Mouse (Mus musculus) embryonic facial prominence, embryonic 14.5 days (tissue): ENCODE data around the gene Pdlim7. TPM values are rescaled to one million over a fixed set of nuclear protein-coding genes. Genes with fewer than 3 reads are reported as not detected.

Experiments
- ATAC-seq: fragments of 200-750 bp; cut with Nextera tagmentation; 2 replicates; pipeline ENCODE4 v1.8.0; 2017; ENCODE audit warnings: low read depth, moderate number of reproducible peaks, moderate TSS enrichment
- DNase-seq: peaks from one replicate; pipeline ENCODE4 v3.0.0-alpha.2; 2015; ENCODE audit warnings: low spot score
- H3K27ac ChIP-seq: fragments of 300-500 bp; sonication (generic); replicated peaks from 2 replicates; pipeline ENCODE4 v1.5.1; 2014; ENCODE audit warnings: low read depth, mild to moderate bottlenecking, low read length, moderate library complexity
- H3K27me3 ChIP-seq: fragments of 300-500 bp; sonication (generic); replicated peaks from 2 replicates; pipeline ENCODE4 v1.6.1; 2014; ENCODE audit warnings: low read length; ENCODE audit not compliant: control insufficient read depth, insufficient read depth
- H3K36me3 ChIP-seq: fragments of 300-500 bp; sonication (generic); 2 replicates; pipeline ENCODE4 v1.6.1; 2014; ENCODE audit warnings: low read length, mixed read lengths; ENCODE audit not compliant: control insufficient read depth, insufficient read depth
- H3K4me1 ChIP-seq: fragments of 300-500 bp; sonication (generic); 2 replicates; pipeline ENCODE4 v1.6.1; 2014; ENCODE audit warnings: antibody characterized with exemption, low read length; ENCODE audit not compliant: control insufficient read depth, insufficient read depth
- H3K4me2 ChIP-seq: fragments of 300-500 bp; sonication (generic); 2 replicates; pipeline ENCODE4 v1.6.1; 2014; ENCODE audit warnings: low read depth, mild to moderate bottlenecking, low read length, moderate library complexity, mixed read lengths
- H3K4me3 ChIP-seq: fragments of 300-500 bp; sonication (generic); 2 replicates; pipeline ENCODE4 v1.5.1; 2014; ENCODE audit warnings: low read depth, mild to moderate bottlenecking, low read length
- H3K9ac ChIP-seq: fragments of 300-500 bp; sonication (generic); 2 replicates; pipeline ENCODE4 v1.6.1; 2014; ENCODE audit warnings: low read depth, mild to moderate bottlenecking, low read length, moderate library complexity, mixed read lengths
- H3K9me3 ChIP-seq: fragments of 300-500 bp; sonication (generic); 2 replicates; pipeline ENCODE4 v1.6.1; 2016; ENCODE audit warnings: low read length; ENCODE audit not compliant: control insufficient read depth
- WGBS: fragments of 180-500 bp; shearing (Covaris S2); extraction: QIAGEN DNeasy Blood & Tissue Kit; methylation state at CpG from one replicate; pipeline ENCODE4 v1.1.7; 2014; 5-methylcytosine and 5-hydroxymethylcytosine counted together
- polyA plus RNA-seq: library from polyadenylated mRNA; unstranded; fragments of >200 nt; fragmentation: Nextera tagmentation; extraction: Ambion mirVana; gene quantifications from 2 replicates; pipeline ENCODE4 v1.2.1, GENCODE M21; 2014

Gene Pdlim7
- polyA plus RNA-seq, 1 experiment from 2014 or later, result 204 TPM

GRCm38 (mm10) chr13:55500575-55500974, 12.9 kb downstream of the Pdlim7 start:
- ATAC-seq, result no peak
- Histone ChIP-seq H3K4me1 (no peaks in the 10 kb centered on the region), H3K27ac (no peak overlapping the region), H3K9ac (no peak overlapping the region), H3K27me3 (no peaks in the 10 kb centered on the region), H3K4me3 (no peak overlapping the region), H3K4me2 (no peak overlapping the region), H3K36me3 (peaks cover 72% of the 10 kb centered on the region), H3K9me3 (no peaks in the 10 kb centered on the region)
- 84% methylated on average over 10 of the region's 10 CpGs for WGBS
- DNase-seq, result no peak

- no peak for ATAC-seq
- DNase-seq, result no peak
- WGBS, result 57% methylated on average over 9 of the region's 11 CpGs
- H3K27ac ChIP-seq, result no peak overlapping the region
- H3K9me3 ChIP-seq, result no peaks in the 10 kb centered on the region
- no peak overlapping the region for H3K4me2 ChIP-seq
- H3K4me1 ChIP-seq, result no peaks in the 10 kb centered on the region
- no peak overlapping the region for H3K4me3 ChIP-seq
- H3K9ac ChIP-seq, result no peak overlapping the region
- H3K27me3 ChIP-seq, result no peaks in the 10 kb centered on the region
- peaks cover 56% of the 10 kb centered on the region for H3K36me3 ChIP-seq
Observed at GRCm38 (mm10) chr13:55498906-55499305, 14.6 kb downstream of the Pdlim7 start.

GRCm38 (mm10) chr13:55496661-55497060, 16.8 kb downstream of the Pdlim7 start:
- 85% methylated on average over 6 of the region's 6 CpGs for WGBS
- Histone ChIP-seq H3K4me2 (no peak overlapping the region), H3K4me1 (no peaks in the 10 kb centered on the region), H3K9me3 (no peaks in the 10 kb centered on the region), H3K27ac (no peak overlapping the region), H3K36me3 (peaks cover 36% of the 10 kb centered on the region), H3K9ac (0 out of 2 replicates have a peak overlapping the region, but pooled peaks have one; percentile 14), H3K4me3 (no peak overlapping the region), H3K27me3 (no peaks in the 10 kb centered on the region)
- DNase-seq (no peak), ATAC-seq (no peak)

- 26% methylated on average over 4 of the region's 4 CpGs for WGBS
- H3K9me3 ChIP-seq, result no peaks in the 10 kb centered on the region
- DNase-seq (no peak), ATAC-seq (no peak)
- no peak overlapping the region for H3K4me2 ChIP-seq
- H3K27me3 ChIP-seq, result no peaks in the 10 kb centered on the region
- no peaks in the 10 kb centered on the region for H3K4me1 ChIP-seq
- peaks cover 28% of the 10 kb centered on the region for H3K36me3 ChIP-seq
- H3K9ac ChIP-seq, result no peak overlapping the region
- H3K4me3 ChIP-seq, result no peak overlapping the region
- H3K27ac ChIP-seq, result no peak overlapping the region
Observed at GRCm38 (mm10) chr13:55495702-55496101, 17.8 kb downstream of the Pdlim7 start.

- Histone ChIP-seq H3K27me3 (no peaks in the 10 kb centered on the region), H3K9me3 (no peaks in the 10 kb centered on the region), H3K36me3 (peaks cover 21% of the 10 kb centered on the region), H3K9ac (no peak overlapping the region), H3K4me3 (no peak overlapping the region), H3K4me2 (no peak overlapping the region), H3K27ac (no peak overlapping the region), H3K4me1 (no peaks in the 10 kb centered on the region)
- ATAC-seq, result peak; percentile 69
- peak; percentile 73 for DNase-seq
- WGBS, result 18% methylated on average over 16 of the region's 18 CpGs
Observed at GRCm38 (mm10) chr13:55494883-55495621, 18.4 kb downstream of the Pdlim7 start.

- Histone ChIP-seq H3K4me1 (no peaks in the 10 kb centered on the region), H3K4me3 (no peak overlapping the region), H3K9ac (no peak overlapping the region), H3K36me3 (peaks cover 17% of the 10 kb centered on the region), H3K9me3 (no peaks in the 10 kb centered on the region), H3K27me3 (no peaks in the 10 kb centered on the region), H3K4me2 (no peak overlapping the region), H3K27ac (no peak overlapping the region)
- WGBS, result 32% methylated on average over 2 of the region's 2 CpGs
- ATAC-seq (no peak), DNase-seq (no peak)
Observed at GRCm38 (mm10) chr13:55494257-55494656, 19.2 kb downstream of the Pdlim7 start.

GRCm38 (mm10) chr13:55487578-55488498, 25.6 kb downstream of the Pdlim7 start, which contains the start of gene Dbn1:
Gene Dbn1, minus strand, starts transcription at chr13:55488111.
- peak within 1 kb of the TSS; percentile 99 for H3K9ac ChIP-seq
- peak within 1 kb of the TSS; percentile 92 for H3K4me3 ChIP-seq
- peak; percentile 90 for ATAC-seq
- peak within 1 kb of the TSS; percentile 90 for H3K27ac ChIP-seq
- peak within 1 kb of the TSS; percentile 60 for H3K4me2 ChIP-seq
- 0% methylated on average over 9 of the region's 83 CpGs for WGBS
- H3K4me1 ChIP-seq, result peaks cover 35% of the 10 kb centered on the region
- DNase-seq, result peak; percentile 79
- H3K27me3 ChIP-seq, result no peaks in the 10 kb centered on the region
- no peaks in the 10 kb centered on the region for H3K36me3 ChIP-seq
- H3K9me3 ChIP-seq, result no peaks in the 10 kb centered on the region

GRCm38 (mm10) chr13:55486916-55487577, 26.4 kb downstream of the Pdlim7 start:
- Histone ChIP-seq H3K36me3 (peaks cover 8% of the 10 kb centered on the region), H3K4me1 (peaks cover 35% of the 10 kb centered on the region), H3K4me3 (peak overlapping the region; percentile 92), H3K27me3 (no peaks in the 10 kb centered on the region), H3K4me2 (peak overlapping the region; percentile 60), H3K9me3 (no peaks in the 10 kb centered on the region), H3K9ac (peak overlapping the region; percentile 99), H3K27ac (peak overlapping the region; percentile 90)
- peak; percentile 57 for DNase-seq
- ATAC-seq, result peak; percentile 30
- 0% methylated on average over 21 of the region's 29 CpGs for WGBS
